Mouse (Mus musculus) kidney, postnatal 10 days (tissue): Measurements from ENCODE around the gene Hist1h2bn.

Experiments
- DNase-seq: peaks from one replicate; pipeline ENCODE4 v3.0.0; 2021; ENCODE audit warnings: mixed read lengths

Gene Hist1h2bn

GRCm38 (mm10) chr13:21729544-21729943 lies 24.4 kb upstream of the Hist1h2bn start:
- DNase-seq, result no peak

- DNase-seq, result no peak
These were observed 20.5 kb upstream of the Hist1h2bn start for GRCm38 (mm10) chr13:21733466-21733865.

- DNase-seq, result peak; percentile 84
These were observed 19.7 kb upstream of the Hist1h2bn start for GRCm38 (mm10) chr13:21734010-21734905.

- peak; percentile 86 for DNase-seq
These were observed 18.8 kb upstream of the Hist1h2bn start, which contains the start of gene Hist1h4j for GRCm38 (mm10) chr13:21734906-21735767. Gene Hist1h4j, plus strand, starts transcription at chr13:21735064.

- no peak for DNase-seq
These were observed 8.9 kb upstream of the Hist1h2bn start for GRCm38 (mm10) chr13:21745006-21745405.

GRCm38 (mm10) chr13:21749387-21750158 lies 4.3 kb upstream of the Hist1h2bn start:
- no peak for DNase-seq

GRCm38 (mm10) chr13:21750159-21751017 lies 3.5 kb upstream of the Hist1h2bn start, which contains the start of gene Hist1h4k:
Gene Hist1h4k, minus strand, starts transcription at chr13:21750505.
- DNase-seq, result peak; percentile 94

- DNase-seq, result no peak
These were observed 2.5 kb upstream of the Hist1h2bn start for GRCm38 (mm10) chr13:21751417-21751816.

GRCm38 (mm10) chr13:21751827-21752226 lies 2.1 kb upstream of the Hist1h2bn start:
- no peak for DNase-seq

- no peak for DNase-seq
These were observed 1.6 kb upstream of the Hist1h2bn start for GRCm38 (mm10) chr13:21752356-21752755.

GRCm38 (mm10) chr13:21753051-21753523 lies 836 bp upstream of the Hist1h2bn start:
- no peak for DNase-seq

GRCm38 (mm10) chr13:21754294-21755001 lies 525 bp downstream of the Hist1h2bn start:
- DNase-seq, result peak; percentile 61

- DNase-seq, result no peak
These were observed 1.8 kb downstream of the Hist1h2bn start for GRCm38 (mm10) chr13:21755707-21756106.

- peak; percentile 80 for DNase-seq
These were observed 25.2 kb downstream of the Hist1h2bn start for GRCm38 (mm10) chr13:21778814-21779766.

- DNase-seq, result peak; percentile 69
These were observed 26.1 kb downstream of the Hist1h2bn start, which contains the start of gene Hist1h1b for GRCm38 (mm10) chr13:21779767-21780731. Gene Hist1h1b, minus strand, starts transcription at chr13:21780625.

GRCm38 (mm10) chr13:21781021-21781555 lies 27.2 kb downstream of the Hist1h2bn start:
- DNase-seq, result no peak

GRCm38 (mm10) chr13:21781639-21782038 lies 27.7 kb downstream of the Hist1h2bn start:
- DNase-seq, result no peak
